Mouse (Mus musculus) forebrain, embryonic 15.5 days (tissue): Measurements from ENCODE around the gene Upk3a. TPM values are rescaled to one million over a fixed set of nuclear protein-coding genes. Genes with fewer than 3 reads are reported as not detected.
"Not testable (repeated sequence)": the region's sequence is repeated elsewhere in the genome, so short reads cannot be mapped to it uniquely, and the experiment has no call there.

Source experiments
- ATAC-seq: fragments of 200-750 bp; cut with Nextera tagmentation; replicated peaks from 2 replicates; pipeline ENCODE4 v1.8.0; 2017; ENCODE audit warnings: mild to moderate bottlenecking, moderate TSS enrichment, moderate library complexity
- H3K27ac ChIP-seq: fragments of 300-500 bp; sonication (generic); replicated peaks from 2 replicates; pipeline ENCODE4 v1.5.1; 2015; ENCODE audit warnings: mild to moderate bottlenecking, inconsistent platforms
- H3K27me3 ChIP-seq: fragments of 300-500 bp; sonication (generic); 2 replicates; pipeline ENCODE4 v1.6.1; 2015; ENCODE audit warnings: inconsistent platforms
- H3K36me3 ChIP-seq: fragments of 300-500 bp; sonication (generic); 2 replicates; pipeline ENCODE4 v1.6.1; 2015; ENCODE audit warnings: mild to moderate bottlenecking, inconsistent platforms
- H3K4me1 ChIP-seq: fragments of 300-500 bp; sonication (generic); 2 replicates; pipeline ENCODE4 v1.6.1; 2015; ENCODE audit warnings: inconsistent platforms
- H3K4me2 ChIP-seq: fragments of 300-500 bp; sonication (generic); replicated peaks from 2 replicates; pipeline ENCODE4 v1.6.1; 2015; ENCODE audit warnings: mild to moderate bottlenecking, inconsistent platforms
- H3K4me3 ChIP-seq: fragments of 300-500 bp; sonication (generic); 2 replicates; pipeline ENCODE4 v1.5.1; 2015; ENCODE audit warnings: mild to moderate bottlenecking, inconsistent platforms
- H3K9ac ChIP-seq: fragments of 300-500 bp; sonication (generic); replicated peaks from 2 replicates; pipeline ENCODE4 v1.6.1; 2015; ENCODE audit warnings: mild to moderate bottlenecking, inconsistent platforms
- H3K9me3 ChIP-seq: fragments of 300-500 bp; sonication (generic); 2 replicates; pipeline ENCODE4 v1.6.1; 2016; ENCODE audit warnings: inconsistent platforms
- WGBS: fragments of 180-500 bp; shearing (Covaris S2); methylation state at CpG from one replicate; pipeline ENCODE4 v1.1.7; 2015; ENCODE audit warnings: mixed read lengths; 5-methylcytosine and 5-hydroxymethylcytosine counted together
- polyA plus RNA-seq: library from polyadenylated mRNA; unstranded; fragments of >200 nt; fragmentation: Nextera tagmentation; extraction: Ambion mirVana; gene quantifications from 2 replicates; pipeline ENCODE4 v1.2.1, GENCODE M21; 2015

The Upk3a gene
- polyA plus RNA-seq, 1 experiment from 2014 or later: 0.31 TPM

- WGBS: 84% methylated on average over 8 of the region's 8 CpGs
- no peaks in the 10 kb centered on the region; the same call in 1 of the 2 replicates for H3K4me1 ChIP-seq
These were observed 7.3 kb upstream of the Upk3a start for GRCm38 (mm10) chr15:85009666-85010065.

GRCm38 (mm10) chr15:85011895-85012661, 4.9 kb upstream of the Upk3a start:
- H3K27ac ChIP-seq: 0 out of 2 replicates have a peak overlapping the region, but pooled peaks have one; percentile 38
- H3K36me3 ChIP-seq: no peaks in the 10 kb centered on the region
- WGBS: 57% methylated on average over 19 of the region's 19 CpGs
- ATAC-seq: no peak
- H3K4me2 ChIP-seq: no peak overlapping the region
- H3K9me3 ChIP-seq: no peaks in the 10 kb centered on the region
- H3K27me3 ChIP-seq: no peaks in the 10 kb centered on the region
- no peak overlapping the region for H3K9ac ChIP-seq
- peaks cover 11% of the 10 kb centered on the region for H3K4me1 ChIP-seq
- H3K4me3 ChIP-seq: no peak overlapping the region

More at GRCm38 (mm10) chr15:85009666-85010065, 7.3 kb upstream of the Upk3a start:
- no peak overlapping the region for H3K4me3 ChIP-seq
- H3K9me3 ChIP-seq: no peaks in the 10 kb centered on the region
- H3K27me3 ChIP-seq: no peaks in the 10 kb centered on the region
- H3K27ac ChIP-seq: no peak overlapping the region
- H3K4me2 ChIP-seq: no peak overlapping the region
- no peak for ATAC-seq
- H3K36me3 ChIP-seq: no peaks in the 10 kb centered on the region
- H3K9ac ChIP-seq: no peak overlapping the region

DNA sequence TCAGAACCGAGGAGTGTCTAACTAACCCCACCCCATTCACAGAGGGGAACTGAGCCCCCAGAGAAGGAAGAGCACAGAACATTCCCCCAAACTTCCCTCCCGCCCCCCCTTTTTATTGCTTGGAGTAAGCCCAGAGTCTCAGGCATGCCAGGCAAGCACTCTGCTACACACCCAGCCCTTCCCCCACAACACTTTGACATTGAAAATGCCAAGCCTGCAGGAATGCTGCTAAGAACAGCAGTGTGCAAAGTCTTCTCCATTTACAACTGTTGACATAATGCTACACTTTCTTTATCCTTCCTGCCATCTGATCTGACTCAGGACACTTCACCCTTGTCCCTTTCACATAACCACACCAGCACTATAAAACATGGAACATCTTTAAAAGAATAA, 4.3 kb upstream of the Upk3a start:
- Histone ChIP-seq H3K4me1 (peaks cover 13% of the 10 kb centered on the region), H3K9me3 (no peaks in the 10 kb centered on the region), H3K36me3 (no peaks in the 10 kb centered on the region), H3K27ac (peak overlapping the region; percentile 38), H3K4me3 (no peak overlapping the region), H3K27me3 (no peaks in the 10 kb centered on the region), H3K9ac (no peak overlapping the region), H3K4me2 (no peak overlapping the region)
- WGBS: 41% methylated on average over 2 of the region's 2 CpGs
- ATAC-seq: no peak

GRCm38 (mm10) chr15:85015771-85016170, 1.2 kb upstream of the Upk3a start:
- no peaks in the 10 kb centered on the region for H3K36me3 ChIP-seq
- H3K9me3 ChIP-seq: no peaks in the 10 kb centered on the region
- no peak overlapping the region for H3K4me2 ChIP-seq
- H3K27ac ChIP-seq: peak overlapping the region; percentile 77
- WGBS: 63% methylated on average over 11 of the region's 11 CpGs
- ATAC-seq: no peak
- no peaks in the 10 kb centered on the region for H3K27me3 ChIP-seq
- H3K4me3 ChIP-seq: no peak overlapping the region
- H3K4me1 ChIP-seq: peaks cover 13% of the 10 kb centered on the region
- H3K9ac ChIP-seq: no peak overlapping the region

- H3K4me3 ChIP-seq: no peak overlapping the region
- 75% methylated on average over 4 of the region's 4 CpGs for WGBS
- no peaks in the 10 kb centered on the region for H3K36me3 ChIP-seq
- H3K4me2 ChIP-seq: no peak overlapping the region
- no peak for ATAC-seq
- no peak overlapping the region for H3K27ac ChIP-seq
- H3K9ac ChIP-seq: no peak overlapping the region
- 0 out of 2 replicates have a peak, but pooled peaks cover under 1% of the 10 kb centered on the region for H3K4me1 ChIP-seq
- no peaks in the 10 kb centered on the region for H3K9me3 ChIP-seq
- H3K27me3 ChIP-seq: no peaks in the 10 kb centered on the region
These were observed 5.3 kb downstream of the Upk3a start for GRCm38 (mm10) chr15:85022211-85022610.

DNA sequence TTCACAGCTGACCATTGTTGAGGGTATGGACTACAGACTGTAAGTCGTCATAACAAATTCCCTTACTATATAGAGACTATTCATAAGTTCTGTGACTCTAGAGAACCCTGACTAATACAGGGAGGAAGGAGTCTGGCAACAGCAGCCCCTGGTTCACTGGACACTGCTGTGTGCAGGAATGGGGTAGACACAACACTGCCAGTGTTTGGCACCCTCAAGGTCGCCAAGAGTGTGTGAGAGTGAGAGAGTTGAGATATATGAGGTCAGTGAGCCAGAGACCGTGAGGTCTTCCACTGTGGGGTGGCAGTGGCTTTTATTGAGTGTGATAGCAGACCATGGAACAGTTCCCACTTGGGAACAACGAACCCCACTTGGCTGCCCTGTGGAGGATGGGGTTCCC, 9.3 kb downstream of the Upk3a start:
- no peak overlapping the region for H3K4me3 ChIP-seq
- no peaks in the 10 kb centered on the region for H3K9me3 ChIP-seq
- H3K4me1 ChIP-seq: no peaks in the 10 kb centered on the region
- H3K27me3 ChIP-seq: no peaks in the 10 kb centered on the region
- H3K4me2 ChIP-seq: no peak overlapping the region
- H3K9ac ChIP-seq: no peak overlapping the region
- no peak overlapping the region for H3K27ac ChIP-seq
- WGBS: 84% methylated on average over 4 of the region's 4 CpGs
- ATAC-seq: no peak
- no peaks in the 10 kb centered on the region for H3K36me3 ChIP-seq

DNA sequence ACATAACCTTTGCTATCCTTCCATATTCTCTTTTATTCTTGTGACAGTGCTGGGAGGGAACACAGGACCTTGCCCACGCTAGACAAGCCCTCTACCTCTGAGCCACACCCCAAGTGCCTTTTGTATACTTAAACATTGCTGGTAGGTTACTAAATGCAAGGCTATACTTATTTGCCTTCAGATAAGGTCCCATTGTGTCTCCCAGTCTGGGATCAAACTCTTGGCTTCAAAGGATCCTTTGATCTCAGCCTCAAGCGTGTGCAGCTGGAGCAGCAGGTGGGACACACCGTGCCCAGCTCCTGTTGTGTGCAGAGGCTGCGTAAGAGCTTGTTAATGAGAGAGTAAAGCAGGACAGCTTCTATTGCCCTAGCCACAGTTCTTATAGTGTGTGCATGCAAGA, 10.8 kb downstream of the Upk3a start:
- H3K4me2 ChIP-seq: no peak overlapping the region
- H3K4me1 ChIP-seq: no peaks in the 10 kb centered on the region
- H3K9ac ChIP-seq: no peak overlapping the region
- no peak for ATAC-seq
- H3K36me3 ChIP-seq: no peaks in the 10 kb centered on the region
- H3K9me3 ChIP-seq: no peaks in the 10 kb centered on the region
- no peak overlapping the region for H3K27ac ChIP-seq
- WGBS: 25% methylated on average over 4 of the region's 4 CpGs
- no peak overlapping the region for H3K4me3 ChIP-seq
- no peaks in the 10 kb centered on the region for H3K27me3 ChIP-seq

DNA sequence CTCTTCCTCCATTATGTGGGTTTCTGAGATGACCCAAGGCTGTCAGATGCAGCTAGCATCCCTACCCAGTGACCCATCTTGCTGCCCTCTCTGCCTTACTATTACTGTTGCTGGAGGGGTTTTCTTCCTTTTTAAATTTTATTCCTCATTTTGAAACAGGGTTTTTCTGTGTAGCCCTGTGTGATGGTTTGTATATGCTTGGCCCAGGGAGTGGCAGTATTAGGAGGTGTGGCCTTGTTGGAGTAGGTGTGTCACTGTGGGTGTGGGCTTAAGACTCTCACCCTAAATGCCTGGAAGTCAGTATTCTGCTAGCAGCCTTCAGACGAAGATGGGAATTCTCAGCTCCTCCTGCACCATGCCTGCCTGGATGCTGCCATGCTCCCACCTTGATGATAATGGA, 11.7 kb downstream of the Upk3a start, which contains the start of gene Fam118a:
Fam118a (plus strand) TSS at position 301 of the 400 bp plus-strand sequence.
- not testable (repeated sequence) for H3K4me1 ChIP-seq, H3K27me3 ChIP-seq, H3K9me3 ChIP-seq, H3K9ac ChIP-seq, H3K27ac ChIP-seq, H3K4me2 ChIP-seq, H3K4me3 ChIP-seq, ATAC-seq, H3K36me3 ChIP-seq
- 41% methylated on average over 1 of the region's 1 CpGs for WGBS

- not testable (repeated sequence) for H3K9ac ChIP-seq, ATAC-seq
- 81% methylated on average over 1 of the region's 1 CpGs for WGBS
These were observed 13.7 kb downstream of the Upk3a start for GRCm38 (mm10) chr15:85030643-85031042.

DNA sequence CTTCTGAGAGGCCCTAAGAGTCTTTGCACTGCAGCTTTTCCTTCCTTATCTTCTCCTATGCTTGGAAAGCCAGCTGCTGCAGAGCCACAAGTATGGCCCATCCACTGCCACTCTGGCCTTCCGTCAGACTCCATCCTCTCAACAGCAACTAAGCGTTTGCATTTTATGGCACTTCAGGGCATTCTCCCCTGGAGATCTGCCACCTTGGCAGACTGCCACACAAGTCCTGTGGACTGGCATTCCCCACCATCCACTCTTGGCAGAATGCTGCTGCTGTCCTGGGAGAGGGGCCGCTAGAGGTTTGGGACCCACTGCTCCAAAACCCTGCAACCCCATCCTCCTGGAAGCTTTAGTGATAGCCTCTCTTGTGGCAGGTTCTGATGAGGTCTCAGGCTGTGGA, 14.9 kb downstream of the Upk3a start:
- ATAC-seq: no peak
- 36% methylated on average over 3 of the region's 3 CpGs for WGBS
- Histone ChIP-seq H3K27ac (no peak overlapping the region), H3K4me1 (peaks cover 6% of the 10 kb centered on the region), H3K9me3 (no peaks in the 10 kb centered on the region), H3K27me3 (0 out of 2 replicates have a peak, but pooled peaks cover 5% of the 10 kb centered on the region), H3K4me2 (no peak overlapping the region), H3K4me3 (no peak overlapping the region), H3K9ac (no peak overlapping the region), H3K36me3 (no peaks in the 10 kb centered on the region)

More at GRCm38 (mm10) chr15:85030643-85031042, 13.7 kb downstream of the Upk3a start:
- not testable (repeated sequence) for H3K27me3 ChIP-seq, H3K4me2 ChIP-seq, H3K4me3 ChIP-seq, H3K36me3 ChIP-seq, H3K4me1 ChIP-seq, H3K27ac ChIP-seq, H3K9me3 ChIP-seq

GRCm38 (mm10) chr15:85033916-85034315, 17.0 kb downstream of the Upk3a start:
- not testable (repeated sequence) for H3K9me3 ChIP-seq, H3K4me3 ChIP-seq, H3K27ac ChIP-seq, H3K36me3 ChIP-seq, H3K27me3 ChIP-seq, ATAC-seq, H3K9ac ChIP-seq, H3K4me2 ChIP-seq
- WGBS: 49% methylated on average over 7 of the region's 7 CpGs
- peaks cover 23% of the 10 kb centered on the region for H3K4me1 ChIP-seq

DNA sequence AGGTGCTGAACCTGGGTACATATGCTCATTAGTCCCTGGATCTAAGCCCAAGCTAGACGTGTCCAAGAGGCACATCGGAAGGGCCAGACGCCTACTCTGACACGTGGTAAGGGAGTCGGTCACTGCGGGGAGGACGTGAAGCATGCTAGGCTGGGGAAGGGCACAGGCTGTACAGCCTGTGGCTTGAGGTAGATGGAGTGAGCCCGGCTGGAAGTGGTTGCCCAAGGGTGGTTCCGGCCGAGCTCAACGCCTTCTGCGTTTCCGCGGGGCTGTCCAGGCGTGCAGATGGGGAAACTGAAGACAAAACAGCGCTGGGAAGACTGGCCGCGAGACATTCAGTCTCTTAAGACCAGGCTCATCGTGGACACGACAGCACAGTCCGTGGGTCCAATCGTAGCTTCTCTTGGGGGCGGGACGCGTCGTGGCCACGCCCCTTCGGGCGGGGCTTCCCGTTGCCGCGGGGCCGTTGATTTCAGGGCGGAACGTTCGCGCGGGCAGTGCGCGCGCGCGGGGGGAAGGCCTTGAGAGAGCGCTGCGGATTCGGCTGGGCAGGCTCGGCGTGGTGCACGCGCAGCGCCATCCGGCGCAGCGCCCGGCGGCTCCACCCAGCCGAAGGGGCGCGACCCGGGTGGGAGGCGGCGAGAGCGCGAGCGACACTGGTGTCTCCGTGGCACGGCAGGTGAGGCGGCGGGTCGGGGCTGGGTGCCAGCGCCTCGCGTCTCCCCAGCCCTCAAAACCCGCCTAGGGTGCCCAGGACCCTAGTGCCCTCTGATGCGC, 19.8 kb downstream of the Upk3a start:
- Histone ChIP-seq H3K4me1 (peaks cover 36% of the 10 kb centered on the region), H3K9ac (peak overlapping the region; percentile 91), H3K9me3 (no peaks in the 10 kb centered on the region), H3K36me3 (no peaks in the 10 kb centered on the region), H3K27me3 (0 out of 2 replicates have a peak, but pooled peaks cover 5% of the 10 kb centered on the region), H3K27ac (peak overlapping the region; percentile 78), H3K4me3 (peak overlapping the region; percentile 89), H3K4me2 (peak overlapping the region; percentile 89)
- ATAC-seq: peak; percentile 96
- under 1% methylated on average over 50 of the region's 75 CpGs for WGBS
